Mouse (Mus musculus) liver, embryonic 14 days (tissue): Measurements from ENCODE around the gene Lhfp. TPM values are rescaled to one million over a fixed set of nuclear protein-coding genes. Genes with fewer than 3 reads are reported as not detected.

Source experiments
- polyA plus RNA-seq: library from polyadenylated mRNA; depleted of rRNA; stranded (reverse); fragments of >200 nt; gene quantifications from 2 replicates; pipeline ENCODE4 v1.2.3, GENCODE M21; 2012; rRNA removed

Gene Lhfp
- polyA plus RNA-seq, result 2.4 and 2.7 TPM in 2 replicates

DNA sequence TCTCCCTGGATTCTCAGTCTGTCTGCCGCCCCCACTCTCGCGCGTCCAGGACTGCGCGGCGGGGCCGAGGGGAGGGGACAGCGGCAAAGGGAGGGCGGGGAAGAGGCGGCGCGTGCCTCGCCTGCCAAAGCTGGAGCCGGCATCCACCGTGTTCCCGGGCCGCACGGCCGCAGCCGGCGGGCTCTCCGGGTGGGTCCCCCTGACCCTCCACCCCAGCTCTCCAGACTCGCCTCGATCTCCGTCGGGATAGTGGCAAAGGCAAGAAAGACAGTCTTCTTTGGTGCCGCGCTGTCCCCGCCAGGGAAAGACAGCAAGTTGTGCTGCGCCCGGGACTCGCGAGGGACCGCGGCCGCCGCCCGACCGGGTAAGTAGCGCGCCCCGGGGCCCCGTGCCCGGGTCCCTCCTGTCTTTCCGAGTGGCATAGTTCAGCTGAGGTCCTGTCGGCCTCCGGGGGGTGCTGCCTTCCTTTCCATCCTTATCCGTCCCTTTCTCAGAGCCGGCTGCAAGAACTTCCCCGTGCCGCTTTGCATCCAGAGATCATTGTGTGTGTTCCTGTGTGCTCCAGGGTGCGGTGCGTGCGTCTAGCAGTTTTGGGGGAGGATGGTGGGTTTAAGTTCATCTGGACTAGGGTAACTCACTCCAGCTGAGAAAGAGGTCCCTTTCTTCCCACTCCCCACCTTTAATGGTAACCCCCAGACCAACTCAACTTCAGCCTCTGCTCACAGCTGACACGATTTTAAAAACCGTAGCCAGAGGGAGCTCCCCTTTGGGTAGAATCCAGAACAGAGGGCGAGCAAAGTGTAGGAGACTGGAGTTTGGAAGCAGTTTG is at the start of gene Lhfp:
TSS of gene Lhfp (plus strand) at position 118 of the 829 bp plus-strand sequence.

GRCm38 (mm10) chr3:53016436-53017340 is 24.6 kb upstream of the Lhfp start, which contains the start of gene Cog6:
TSS of gene Cog6 (minus strand) at chr3:53017237.

Other genes starting within 250 kb of the Lhfp start
- gene Cog6, start 24.3 kb upstream of the Lhfp start, polyA plus RNA-seq, result 7.1 and 8.0 TPM in 2 replicates